18 mouse cellular contexts compared by ENCODE assay signal in genomic region chr6:7062819-7063218, GRCm38 (mm10).
DNase-seq lines count a peak whose midpoint lies in the region; ATAC-seq and TF ChIP-seq lines count a peak whose summit lies in the region.
"Had no signal": no experiment of that assay in that cellular context is flagged by ENCODE, and none has a peak within 500 bp of the region (broad histone marks: within the 10 kb centered on the region; RNA-seq: fewer than 3 reads in every experiment).

No protein-coding gene starts in this region.

- TF ChIP-seq CTCF in midbrain, postnatal 0 days (IDR thresholded peaks at IDR 0.05) = no peak

- no peak overlapping the region for H3K4me3 ChIP-seq in hindbrain, embryonic 16.5 days (ENCODE audit: low read length)
- no peak overlapping the region for H3K4me3 ChIP-seq in hindbrain, embryonic 12.5 days
- H3K4me3 ChIP-seq in midbrain, postnatal 0 days (ENCODE audit: low read depth, low read length) = no peak overlapping the region
- H3K4me3 ChIP-seq in midbrain, embryonic 10.5 days = no peak overlapping the region
- no peak overlapping the region for H3K4me3 ChIP-seq in neural tube, embryonic 15.5 days (replicated peaks)
- H3K4me3 ChIP-seq: embryonic facial prominence, embryonic 10.5 days; embryonic facial prominence, embryonic 12.5 days; forebrain, embryonic 13.5 days; forebrain, embryonic 15.5 days had no signal

- no peaks in the 10 kb centered on the region for H3K4me1 ChIP-seq in hindbrain, embryonic 16.5 days (ENCODE audit: control insufficient read depth, insufficient read depth, low read depth, low read length)
- no peaks in the 10 kb centered on the region for H3K4me1 ChIP-seq in hindbrain, embryonic 12.5 days
- no peaks in the 10 kb centered on the region for H3K4me1 ChIP-seq in midbrain, postnatal 0 days (ENCODE audit: insufficient read depth, low read length)
- H3K4me1 ChIP-seq in midbrain, embryonic 10.5 days = no peaks in the 10 kb centered on the region
- H3K4me1 ChIP-seq in neural tube, embryonic 15.5 days = no peaks in the 10 kb centered on the region
- H3K4me1 ChIP-seq: embryonic facial prominence, embryonic 10.5 days; embryonic facial prominence, embryonic 12.5 days; forebrain, embryonic 13.5 days; forebrain, embryonic 15.5 days had no signal

- no peak for DNase-seq in midbrain, postnatal 0 days (ENCODE audit: low spot score)
- DNase-seq in midbrain, embryonic 10.5 days (ENCODE audit: low spot score) = no peak
- DNase-seq in adipocyte (ENCODE audit: low spot score) = no peak
- DNase-seq: adrenal gland, adult 8-10 months; adrenal gland, postnatal 14 days; adrenal gland, postnatal 36 days; cerebellum, adult 11-12 months; cerebellum, adult 2 months; cerebellum, adult 9-10 months; cerebellum, postnatal 10 days; cerebellum, postnatal 25 days had no signal

- WGBS in hindbrain, embryonic 16.5 days = 82% methylated on average over 3 of the region's 3 CpGs
- 79% methylated on average over 3 of the region's 3 CpGs for WGBS in hindbrain, embryonic 12.5 days
- WGBS in midbrain, postnatal 0 days = 70% methylated on average over 3 of the region's 3 CpGs
- 96% methylated on average over 3 of the region's 3 CpGs for WGBS in midbrain, embryonic 10.5 days
- 66% methylated on average over 3 of the region's 3 CpGs for WGBS in neural tube, embryonic 15.5 days

- H3K4me2 ChIP-seq in hindbrain, embryonic 16.5 days (ENCODE audit: low read length) = no peak overlapping the region
- no peak overlapping the region for H3K4me2 ChIP-seq in hindbrain, embryonic 12.5 days (replicated peaks)
- no peak overlapping the region for H3K4me2 ChIP-seq in midbrain, postnatal 0 days (ENCODE audit: low read depth, low read length, poor library complexity, severe bottlenecking)
- H3K4me2 ChIP-seq in neural tube, embryonic 15.5 days = no peak overlapping the region
- H3K4me2 ChIP-seq: embryonic facial prominence, embryonic 12.5 days; forebrain, embryonic 13.5 days; forebrain, embryonic 15.5 days had no signal

- no peaks in the 10 kb centered on the region for H3K9me3 ChIP-seq in hindbrain, embryonic 16.5 days (ENCODE audit: control insufficient read depth, low read length)
- H3K9me3 ChIP-seq in hindbrain, embryonic 12.5 days (replicated peaks) = no peaks in the 10 kb centered on the region
- H3K9me3 ChIP-seq in midbrain, postnatal 0 days (ENCODE audit: low read length) = no peaks in the 10 kb centered on the region
- no peaks in the 10 kb centered on the region for H3K9me3 ChIP-seq in midbrain, embryonic 10.5 days (replicated peaks)
- H3K9me3 ChIP-seq in neural tube, embryonic 15.5 days (replicated peaks) = no peaks in the 10 kb centered on the region
- H3K9me3 ChIP-seq: embryonic facial prominence, embryonic 10.5 days; embryonic facial prominence, embryonic 12.5 days; forebrain, embryonic 13.5 days; forebrain, embryonic 15.5 days had no signal

- H3K27me3 ChIP-seq in hindbrain, embryonic 16.5 days (replicated peaks; ENCODE audit: control insufficient read depth, insufficient read depth, low read length) = no peaks in the 10 kb centered on the region
- H3K27me3 ChIP-seq in hindbrain, embryonic 12.5 days = no peaks in the 10 kb centered on the region
- H3K27me3 ChIP-seq in midbrain, postnatal 0 days (ENCODE audit: insufficient read depth, low read length) = no peaks in the 10 kb centered on the region
- H3K27me3 ChIP-seq in midbrain, embryonic 10.5 days (ENCODE audit: low read depth, poor library complexity, severe bottlenecking) = no peaks in the 10 kb centered on the region
- H3K27me3 ChIP-seq in neural tube, embryonic 15.5 days (replicated peaks) = no peaks in the 10 kb centered on the region
- H3K27me3 ChIP-seq: embryonic facial prominence, embryonic 12.5 days; forebrain, embryonic 13.5 days; forebrain, embryonic 15.5 days had no signal

- no peaks in the 10 kb centered on the region for H3K36me3 ChIP-seq in hindbrain, embryonic 16.5 days (ENCODE audit: control insufficient read depth, insufficient read depth, low read length)
- no peaks in the 10 kb centered on the region for H3K36me3 ChIP-seq in hindbrain, embryonic 12.5 days
- no peaks in the 10 kb centered on the region for H3K36me3 ChIP-seq in midbrain, postnatal 0 days (ENCODE audit: insufficient read depth, low read length)
- no peaks in the 10 kb centered on the region for H3K36me3 ChIP-seq in midbrain, embryonic 10.5 days
- no peaks in the 10 kb centered on the region for H3K36me3 ChIP-seq in neural tube, embryonic 15.5 days
- H3K36me3 ChIP-seq: embryonic facial prominence, embryonic 10.5 days; embryonic facial prominence, embryonic 12.5 days; forebrain, embryonic 15.5 days had no signal

- peak; percentile 64; the same call in 1 of the 2 replicates for ATAC-seq in hindbrain, embryonic 16.5 days
- ATAC-seq in hindbrain, embryonic 12.5 days (ENCODE audit: low FRiP score) = no peak
- ATAC-seq in midbrain, postnatal 0 days (ENCODE audit: low FRiP score) = peak; percentile 34; the same call in 1 of the 2 replicates
- ATAC-seq in neural tube, embryonic 15.5 days (ENCODE audit: low FRiP score) = peak; percentile 76; the same call in 1 of the 2 replicates
- ATAC-seq: forebrain, embryonic 13.5 days; forebrain, embryonic 15.5 days had no signal

- H3K9ac ChIP-seq in hindbrain, embryonic 16.5 days (ENCODE audit: low read depth, low read length) = no peak overlapping the region
- no peak overlapping the region for H3K9ac ChIP-seq in hindbrain, embryonic 12.5 days
- no peak overlapping the region for H3K9ac ChIP-seq in midbrain, postnatal 0 days (replicated peaks; ENCODE audit: low read length, poor library complexity, severe bottlenecking)
- no peak overlapping the region for H3K9ac ChIP-seq in neural tube, embryonic 15.5 days (replicated peaks)
- H3K9ac ChIP-seq: embryonic facial prominence, embryonic 12.5 days; forebrain, embryonic 13.5 days; forebrain, embryonic 15.5 days had no signal

- no peak overlapping the region for H3K27ac ChIP-seq in hindbrain, embryonic 16.5 days (ENCODE audit: low read depth, low read length)
- no peak overlapping the region for H3K27ac ChIP-seq in hindbrain, embryonic 12.5 days
- no peak overlapping the region for H3K27ac ChIP-seq in midbrain, postnatal 0 days (ENCODE audit: low read depth, low read length)
- H3K27ac ChIP-seq in midbrain, embryonic 10.5 days (replicated peaks) = no peak overlapping the region
- no peak overlapping the region for H3K27ac ChIP-seq in neural tube, embryonic 15.5 days (replicated peaks)
- H3K27ac ChIP-seq: embryonic facial prominence, embryonic 10.5 days; embryonic facial prominence, embryonic 12.5 days; forebrain, embryonic 13.5 days; forebrain, embryonic 15.5 days had no signal
